Mouse (Mus musculus): Measurements from ENCODE around the gene Padi6. TPM values are rescaled to one million over a fixed set of nuclear protein-coding genes. Genes with fewer than 3 reads are reported as not detected.

The Padi6 gene
- total and polyA plus RNA-seq, 3 experiments: not detected

GRCm38 (mm10) chr4:140704166-140704565 is 38.3 kb downstream of the Padi6 start:
- Histone ChIP-seq H3K27ac (no peak overlapping the region), H3K36me3 (ENCODE audit: control insufficient read depth, insufficient read depth, low read length) (no peaks in the 10 kb centered on the region), H3K9ac (ENCODE audit: low read depth, low read length) (no peak overlapping the region), H3K4me3 (no peak overlapping the region), H3K27me3 (ENCODE audit: control insufficient read depth, insufficient read depth, low read length) (no peaks in the 10 kb centered on the region), H3K4me1 (ENCODE audit: control insufficient read depth, insufficient read depth, low read length) (peaks cover 5% of the 10 kb centered on the region), H3K79me2 (replicated peaks; ENCODE audit: control insufficient read depth, insufficient read depth, low read length) (no peaks in the 10 kb centered on the region)
- WGBS: 54% methylated on average over 4 of the region's 4 CpGs
- intact Hi-C loops (cut with DNase I): no loop called here
- DNase-seq: no peak
- TF ChIP-seq POLR2A (IDR thresholded peaks at IDR 0.05; ENCODE audit: insufficient read depth, low read depth, low read length): no peak
- TF ChIP-seq CTCF (IDR thresholded peaks at IDR 0.05): no peak
- TF ChIP-seq EP300 (IDR thresholded peaks at IDR 0.05; ENCODE audit: insufficient read depth, low read depth, low read length): no peak

GRCm38 (mm10) chr4:140703636-140704035 is 38.8 kb downstream of the Padi6 start:
- Histone ChIP-seq H3K4me3 (no peak overlapping the region), H3K79me2 (replicated peaks; ENCODE audit: control insufficient read depth, insufficient read depth, low read length) (no peaks in the 10 kb centered on the region), H3K9ac (ENCODE audit: low read depth, low read length) (no peak overlapping the region), H3K27ac (no peak overlapping the region), H3K36me3 (ENCODE audit: control insufficient read depth, insufficient read depth, low read length) (no peaks in the 10 kb centered on the region), H3K27me3 (ENCODE audit: control insufficient read depth, insufficient read depth, low read length) (no peaks in the 10 kb centered on the region), H3K4me1 (ENCODE audit: control insufficient read depth, insufficient read depth, low read length) (peaks cover 5% of the 10 kb centered on the region)
- DNase-seq: no peak
- TF ChIP-seq EP300 (IDR thresholded peaks at IDR 0.05; ENCODE audit: insufficient read depth, low read depth, low read length): no peak
- no peak for TF ChIP-seq CTCF (IDR thresholded peaks at IDR 0.05)
- TF ChIP-seq POLR2A (IDR thresholded peaks at IDR 0.05; ENCODE audit: insufficient read depth, low read depth, low read length): no peak
- 55% methylated on average over 8 of the region's 8 CpGs for WGBS
- intact Hi-C loops (cut with DNase I): no loop called here

- WGBS: 2% methylated on average over 43 of the region's 68 CpGs
- peaks cover 5% of the 10 kb centered on the region for H3K4me1 ChIP-seq (ENCODE audit: control insufficient read depth, insufficient read depth, low read length)
Observed at GRCm38 (mm10) chr4:140702611-140703327, 39.7 kb downstream of the Padi6 start.

GRCm38 (mm10) chr4:140701716-140702561 is 40.5 kb downstream of the Padi6 start:
- intact Hi-C loops (cut with DNase I): loop anchor here (1.0 kb wide), 1 partner anchor 40 kb away; no protein-coding TSS in a partner anchor
- peak overlapping the region; percentile 90 for H3K4me3 ChIP-seq
- H3K79me2 ChIP-seq (replicated peaks; ENCODE audit: control insufficient read depth, insufficient read depth, low read length): no peaks in the 10 kb centered on the region
- H3K36me3 ChIP-seq (ENCODE audit: control insufficient read depth, insufficient read depth, low read length): no peaks in the 10 kb centered on the region
- peak overlapping the region; percentile 77 for H3K9ac ChIP-seq (ENCODE audit: low read depth, low read length)
- TF ChIP-seq CTCF (IDR thresholded peaks at IDR 0.05) (no peak), EP300 (IDR thresholded peaks at IDR 0.05; ENCODE audit: insufficient read depth, low read depth, low read length) (no peak)
- 2% methylated on average over 95 of the region's 107 CpGs for WGBS
- peak; percentile 61 to 64 for DNase-seq
- H3K27me3 ChIP-seq (ENCODE audit: control insufficient read depth, insufficient read depth, low read length): no peaks in the 10 kb centered on the region
- H3K4me1 ChIP-seq (ENCODE audit: control insufficient read depth, insufficient read depth, low read length): peaks cover 5% of the 10 kb centered on the region
- peak overlapping the region; percentile 77 for H3K27ac ChIP-seq

More at GRCm38 (mm10) chr4:140702611-140703327, 39.7 kb downstream of the Padi6 start:
- peak overlapping the region; percentile 89 for H3K27ac ChIP-seq
- peak overlapping the region; percentile 90 for H3K4me3 ChIP-seq
- H3K27me3 ChIP-seq (ENCODE audit: control insufficient read depth, insufficient read depth, low read length): no peaks in the 10 kb centered on the region
- peak; percentile 93 for DNase-seq
- no peaks in the 10 kb centered on the region for H3K79me2 ChIP-seq (replicated peaks; ENCODE audit: control insufficient read depth, insufficient read depth, low read length)
- TF ChIP-seq CTCF (IDR thresholded peaks at IDR 0.05): no peak
- no peak for TF ChIP-seq EP300 (IDR thresholded peaks at IDR 0.05; ENCODE audit: insufficient read depth, low read depth, low read length)
- no peak for TF ChIP-seq POLR2A (IDR thresholded peaks at IDR 0.05; ENCODE audit: insufficient read depth, low read depth, low read length)
- intact Hi-C loops (cut with DNase I): no loop called here
- no peaks in the 10 kb centered on the region for H3K36me3 ChIP-seq (ENCODE audit: control insufficient read depth, insufficient read depth, low read length)
- peak overlapping the region; percentile 92 for H3K9ac ChIP-seq (ENCODE audit: low read depth, low read length)

GRCm38 (mm10) chr4:140701049-140701715 is 41.3 kb downstream of the Padi6 start:
- no peaks in the 10 kb centered on the region for H3K79me2 ChIP-seq (replicated peaks; ENCODE audit: control insufficient read depth, insufficient read depth, low read length)
- TF ChIP-seq EP300 (IDR thresholded peaks at IDR 0.05; ENCODE audit: insufficient read depth, low read depth, low read length): no peak
- TF ChIP-seq POLR2A (IDR thresholded peaks at IDR 0.05; ENCODE audit: insufficient read depth, low read depth, low read length): peak; percentile 76
- TF ChIP-seq CTCF (IDR thresholded peaks at IDR 0.05): peak; percentile 61
- H3K27me3 ChIP-seq (ENCODE audit: control insufficient read depth, insufficient read depth, low read length): no peaks in the 10 kb centered on the region
- H3K9ac ChIP-seq (ENCODE audit: low read depth, low read length): peak overlapping the region; percentile 71
- under 1% methylated on average over 58 of the region's 61 CpGs for WGBS
- no peaks in the 10 kb centered on the region for H3K36me3 ChIP-seq (ENCODE audit: control insufficient read depth, insufficient read depth, low read length)
- peaks cover 5% of the 10 kb centered on the region for H3K4me1 ChIP-seq (ENCODE audit: control insufficient read depth, insufficient read depth, low read length)
- intact Hi-C loops (cut with DNase I): loop anchor here (1.0 kb wide), 1 partner anchor 39 kb away; no protein-coding TSS in a partner anchor
- H3K4me3 ChIP-seq: peak overlapping the region; percentile 90
- DNase-seq: peak; percentile 89 to 90
- H3K27ac ChIP-seq: peak overlapping the region; percentile 77

Measured in heart, adult 2 months (tissue).